Mouse (Mus musculus): ENCODE data around the gene Scp2d1.
"Not testable (repeated sequence)": the region's sequence is repeated elsewhere in the genome, so short reads cannot be mapped to it uniquely, and the experiment has no call there.

The Scp2d1 gene

GRCm38 (mm10) chr2:144823356-144823755, at the start of gene Scp2d1:
Scp2d1 (plus strand) TSS chr2:144823656.
- not testable (repeated sequence) for DNase-seq (ENCODE audit: low spot score)

GRCm38 (mm10) chr2:144774636-144775160, 48.8 kb upstream of the Scp2d1 start:
- no peak for DNase-seq (ENCODE audit: low spot score)

- DNase-seq (ENCODE audit: low spot score): no peak
Observed at GRCm38 (mm10) chr2:144775626-144776025, 47.8 kb upstream of the Scp2d1 start.

GRCm38 (mm10) chr2:144779263-144779662, 44.2 kb upstream of the Scp2d1 start:
- DNase-seq (ENCODE audit: low spot score): no peak

GRCm38 (mm10) chr2:144780731-144781130, 42.7 kb upstream of the Scp2d1 start:
- DNase-seq (ENCODE audit: low spot score): no peak

GRCm38 (mm10) chr2:144781871-144782270, 41.6 kb upstream of the Scp2d1 start:
- no peak for DNase-seq (ENCODE audit: low spot score)

- DNase-seq (ENCODE audit: low spot score): no peak
Observed at GRCm38 (mm10) chr2:144782481-144782880, 41.0 kb upstream of the Scp2d1 start.

- DNase-seq (ENCODE audit: low spot score): no peak
Observed at GRCm38 (mm10) chr2:144783190-144783589, 40.3 kb upstream of the Scp2d1 start.

- no peak for DNase-seq (ENCODE audit: low spot score)
Observed at GRCm38 (mm10) chr2:144783831-144784230, 39.6 kb upstream of the Scp2d1 start.

- no peak for DNase-seq (ENCODE audit: low spot score)
Observed at GRCm38 (mm10) chr2:144791671-144792294, 31.7 kb upstream of the Scp2d1 start.

- no peak for DNase-seq (ENCODE audit: low spot score)
Observed at GRCm38 (mm10) chr2:144797515-144797914, 25.9 kb upstream of the Scp2d1 start.

- no peak for DNase-seq (ENCODE audit: low spot score)
Observed at GRCm38 (mm10) chr2:144807766-144808754, 15.4 kb upstream of the Scp2d1 start.

- DNase-seq (ENCODE audit: low spot score): no peak
Observed at GRCm38 (mm10) chr2:144828457-144828985, 5.1 kb downstream of the Scp2d1 start.

- no peak for DNase-seq (ENCODE audit: low spot score)
Observed at GRCm38 (mm10) chr2:144836667-144837311, 13.3 kb downstream of the Scp2d1 start.

- DNase-seq (ENCODE audit: low spot score): no peak
Observed at GRCm38 (mm10) chr2:144837312-144837679, 13.8 kb downstream of the Scp2d1 start.

GRCm38 (mm10) chr2:144868827-144869226, 45.4 kb downstream of the Scp2d1 start:
- no peak for DNase-seq (ENCODE audit: low spot score)
